In genomic region chr10:7780238-7781176, GRCm38 (mm10) we compare ENCODE assay signal across 8 mouse cellular contexts. TPM values are rescaled to one million over a fixed set of nuclear protein-coding genes. Genes with fewer than 3 reads are reported as not detected.
DNase-seq lines count a peak whose midpoint lies in the region; ATAC-seq lines count a peak whose summit lies in the region.

No protein-coding gene starts in this region.

- peaks cover 25% of the 10 kb centered on the region for H3K36me3 ChIP-seq in embryonic facial prominence, embryonic 10.5 days (replicated peaks)
- no peaks in the 10 kb centered on the region for H3K36me3 ChIP-seq in midbrain, embryonic 11.5 days (ENCODE audit: control insufficient read depth, insufficient read depth, low read length)

- no peaks in the 10 kb centered on the region for H3K27me3 ChIP-seq in embryonic facial prominence, embryonic 10.5 days (replicated peaks; ENCODE audit: low read depth, poor library complexity, severe bottlenecking)
- no peaks in the 10 kb centered on the region for H3K27me3 ChIP-seq in midbrain, embryonic 11.5 days (ENCODE audit: control insufficient read depth, insufficient read depth, low read length)

- peak; percentile 95 for DNase-seq in adrenal gland, postnatal 14 days
- peak; percentile 95 for DNase-seq in embryonic facial prominence, embryonic 10.5 days (ENCODE audit: low spot score)
- DNase-seq in heart, adult 11 months: peak; percentile 99
- DNase-seq in kidney, adult 11 months: peak; percentile 85
- peak; percentile 93 for DNase-seq in left cerebral cortex, postnatal 4 days
- peak; percentile 99 for DNase-seq in midbrain, embryonic 11.5 days (ENCODE audit: low spot score, missing footprints)
- DNase-seq in right cerebral cortex, postnatal 4 days: peak; percentile 85
- peak; percentile 91 for DNase-seq in yolk sac, embryonic 10.5 days (ENCODE audit: low spot score)

- no peaks in the 10 kb centered on the region for H3K9me3 ChIP-seq in embryonic facial prominence, embryonic 10.5 days
- no peaks in the 10 kb centered on the region for H3K9me3 ChIP-seq in midbrain, embryonic 11.5 days (ENCODE audit: control insufficient read depth, low read length)

- H3K9ac ChIP-seq in midbrain, embryonic 11.5 days (ENCODE audit: low read length): peak overlapping the region; percentile 87

- peak overlapping the region; percentile 90 for H3K27ac ChIP-seq in embryonic facial prominence, embryonic 10.5 days (replicated peaks)
- peak overlapping the region; percentile 22; the same call in 1 of the 2 replicates for H3K27ac ChIP-seq in midbrain, embryonic 11.5 days (ENCODE audit: low read depth, low read length)

- intact Hi-C loops in left cerebral cortex, postnatal 4 days (cut with DNase I): no loop called here

- under 1% methylated on average over 77 of the region's 77 CpGs for WGBS in embryonic facial prominence, embryonic 10.5 days
- WGBS in midbrain, embryonic 11.5 days: under 1% methylated on average over 69 of the region's 77 CpGs

- peak; percentile 94 for ATAC-seq in midbrain, embryonic 11.5 days (ENCODE audit: low FRiP score)

- H3K4me3 ChIP-seq in embryonic facial prominence, embryonic 10.5 days: peak overlapping the region; percentile 96
- peak overlapping the region; percentile 95 for H3K4me3 ChIP-seq in midbrain, embryonic 11.5 days (ENCODE audit: low read depth, low read length)

- peak overlapping the region; percentile 67 for H3K4me2 ChIP-seq in midbrain, embryonic 11.5 days

- peaks cover 6% of the 10 kb centered on the region for H3K4me1 ChIP-seq in embryonic facial prominence, embryonic 10.5 days
- H3K4me1 ChIP-seq in midbrain, embryonic 11.5 days (ENCODE audit: control insufficient read depth, insufficient read depth, low read length): peaks cover 5% of the 10 kb centered on the region; the same call in 1 of the 2 replicates

RNA-seq across cellular contexts. Expression of gene Ginm1, which starts 12.1 kb away (rescaled TPM):
- 239 and 253 TPM in 2 replicates for total RNA-seq in adrenal gland, postnatal 14 days (2021)
- polyA plus RNA-seq in embryonic facial prominence, embryonic 10.5 days (2016; fragmentation: Nextera tagmentation; extraction: Ambion mirVana): 44.7 and 52.8 TPM in 2 replicates
- total RNA-seq in left cerebral cortex, postnatal 4 days (2021): 10 to 100 TPM; 22.7 to 25.1 TPM
- 51.7 and 53.7 TPM in 2 replicates for polyA plus RNA-seq in midbrain, embryonic 11.5 days (2014; fragmentation: Nextera tagmentation; extraction: Ambion mirVana)

RNA-seq across cellular contexts. Expression of gene Ppil4, which starts 12.2 kb away (rescaled TPM):
- total RNA-seq in adrenal gland, postnatal 14 days (2021): 27.7 and 28.3 TPM in 2 replicates
- 41.6 and 41.9 TPM in 2 replicates for polyA plus RNA-seq in embryonic facial prominence, embryonic 10.5 days (2016; fragmentation: Nextera tagmentation; extraction: Ambion mirVana)
- total RNA-seq in left cerebral cortex, postnatal 4 days (2021): 10 to 100 TPM; 39.3 to 45.6 TPM
- 49.5 and 53.6 TPM in 2 replicates for polyA plus RNA-seq in midbrain, embryonic 11.5 days (2014; fragmentation: Nextera tagmentation; extraction: Ambion mirVana)

RNA-seq across cellular contexts. Expression of gene Zc3h12d, which starts 51.8 kb away (rescaled TPM):
- total RNA-seq in adrenal gland, postnatal 14 days (2021): 0.52 and 2.1 TPM in 2 replicates
- 0.09 and 0.12 TPM in 2 replicates for polyA plus RNA-seq in embryonic facial prominence, embryonic 10.5 days (2016; fragmentation: Nextera tagmentation; extraction: Ambion mirVana)
- total RNA-seq in left cerebral cortex, postnatal 4 days (2021): under 1 TPM; 0.18 to 0.22 TPM
- polyA plus RNA-seq in midbrain, embryonic 11.5 days (2014; fragmentation: Nextera tagmentation; extraction: Ambion mirVana): not detected in 2 replicates

RNA-seq across cellular contexts. Expression of gene Katna1, which starts 54.7 kb away (rescaled TPM):
- 33.8 and 35.4 TPM in 2 replicates for total RNA-seq in adrenal gland, postnatal 14 days (2021)
- 69.3 and 72.0 TPM in 2 replicates for polyA plus RNA-seq in embryonic facial prominence, embryonic 10.5 days (2016; fragmentation: Nextera tagmentation; extraction: Ambion mirVana)
- 10 to 100 TPM; 19.2 to 20.9 TPM for total RNA-seq in left cerebral cortex, postnatal 4 days (2021)
- polyA plus RNA-seq in midbrain, embryonic 11.5 days (2014; fragmentation: Nextera tagmentation; extraction: Ambion mirVana): 73.1 and 73.8 TPM in 2 replicates

Comparison
In these comparisons a context has a peak if more than half of its experiments do, and no peak if none do; other contexts are left out.
1. Peak in every context shown above with its lines: DNase-seq, ATAC-seq, H3K4me3 ChIP-seq and H3K27ac ChIP-seq.